Mouse (Mus musculus) CH12.LX (cell line): Measurements from ENCODE around the gene Cpeb3. TPM values are rescaled to one million over a fixed set of nuclear protein-coding genes. Genes with fewer than 3 reads are reported as not detected.
"Not testable (repeated sequence)": the region's sequence is repeated elsewhere in the genome, so short reads cannot be mapped to it uniquely, and the experiment has no call there.

Experiments used
- DNase-seq: peaks from one replicate; pipeline ENCODE4 v3.0.0-alpha.2; 2013; ENCODE audit errors: extremely low read depth
- H3K27ac ChIP-seq: 2 replicates; pipeline ENCODE4 v1.5.1; 2012; ENCODE audit warnings: low read depth, mild to moderate bottlenecking, control low read depth, moderate library complexity; ENCODE audit not compliant: insufficient read depth
- H3K27me3 ChIP-seq: replicated peaks from 2 replicates; pipeline ENCODE3; 2012; ENCODE audit warnings: inconsistent platforms
- H3K36me3 ChIP-seq, 2 experiments: replicated peaks in 1 of 2; 2 replicates each; pipeline versions ENCODE3 to v1.6.1; 2012; ENCODE audit warnings: inconsistent platforms in 1 of 2, low read length in 1 of 2, mild to moderate bottlenecking in 1 of 2, mixed read lengths in 1 of 2, moderate library complexity in 1 of 2; ENCODE audit not compliant: control insufficient read depth in 1 of 2, insufficient read depth in 1 of 2
- H3K4me1 ChIP-seq, 2 experiments: 2 replicates each; pipeline ENCODE4 v1.6.1; 2012; ENCODE audit warnings: inconsistent platforms in 1 of 2, moderate library complexity in 1 of 2; ENCODE audit not compliant: insufficient read depth in 2 of 2, control insufficient read depth in 1 of 2
- H3K4me2 ChIP-seq: 2 replicates; pipeline ENCODE4 v1.6.1; 2012; ENCODE audit warnings: low read depth, mild to moderate bottlenecking, control low read depth; ENCODE audit not compliant: poor library complexity, insufficient read depth, severe bottlenecking
- H3K4me3 ChIP-seq, 3 experiments: fragments of 150-350 bp in 1 of 3; sonication (generic) in 1 of 3; replicated peaks in 1 of 3; 2 replicates each; pipeline versions ENCODE3 to v1.5.1; 2011 to 2012; ENCODE audit warnings: low read depth in 2 of 3, low read length in 2 of 3, mild to moderate bottlenecking in 2 of 3, moderate library complexity in 2 of 3, control low read depth in 1 of 3, improper control_type of control experiment in 1 of 3, inconsistent platforms in 1 of 3, mixed read lengths in 1 of 3; ENCODE audit not compliant: poor library complexity in 1 of 3
- H3K79me2 ChIP-seq: replicated peaks from 2 replicates; pipeline ENCODE4 v1.6.1; 2012; ENCODE audit warnings: mild to moderate bottlenecking, moderate library complexity; ENCODE audit not compliant: control insufficient read depth, poor library complexity, insufficient read depth, severe bottlenecking; ENCODE audit errors: extremely low read depth
- H3K9ac ChIP-seq: 2 replicates; pipeline ENCODE4 v1.6.1; 2012; ENCODE audit warnings: low read depth, mild to moderate bottlenecking, control low read depth, moderate library complexity; ENCODE audit not compliant: insufficient read depth
- H3K9me3 ChIP-seq: replicated peaks from 2 replicates; pipeline ENCODE3; 2012; ENCODE audit warnings: low read length, inconsistent platforms, mixed read lengths
- CHD1 ChIP-seq: IDR thresholded peaks from 2 replicates; pipeline ENCODE4 v1.6.1; 2012; ENCODE audit warnings: low read depth, low read length, improper control_type of control experiment, inconsistent platforms
- CHD2 ChIP-seq: IDR thresholded peaks from 2 replicates; pipeline ENCODE4 v1.6.1; 2011; ENCODE audit warnings: low read length, improper control_type of control experiment
- CTCF ChIP-seq, 2 experiments: IDR thresholded peaks in 1 of 2; conservative IDR thresholded peaks in 1 of 2; 2 replicates each; pipeline ENCODE4 v1.5.1; 2011 to 2012; ENCODE audit warnings: low read depth in 2 of 2, low read length in 2 of 2, improper control_type of control experiment in 1 of 2, inconsistent platforms in 1 of 2, mild to moderate bottlenecking in 1 of 2, moderate library complexity in 1 of 2
- E2F4 ChIP-seq: IDR thresholded peaks from 2 replicates; pipeline ENCODE4 v1.6.1; 2011; ENCODE audit warnings: low read depth, low read length, improper control_type of control experiment; ENCODE audit not compliant: insufficient replicate concordance
- ELF1 ChIP-seq: IDR thresholded peaks from 2 replicates; pipeline ENCODE4 v1.6.1; 2014; ENCODE audit warnings: low read depth, mild to moderate bottlenecking, inconsistent platforms, low read length, improper control_type of control experiment
- EP300 ChIP-seq: IDR thresholded peaks from 2 replicates; pipeline ENCODE4 v1.6.1; 2011; ENCODE audit warnings: low read length, improper control_type of control experiment
- GABPA ChIP-seq: IDR thresholded peaks from 2 replicates; pipeline ENCODE4 v1.6.1; 2012; ENCODE audit warnings: low read depth, low read length, improper control_type of control experiment, inconsistent platforms; ENCODE audit not compliant: insufficient replicate concordance
- HCFC1 ChIP-seq: IDR thresholded peaks from 2 replicates; pipeline ENCODE4 v1.6.1; 2012; ENCODE audit warnings: low read depth, mild to moderate bottlenecking, inconsistent platforms, low read length, improper control_type of control experiment
- IRF4 ChIP-seq: IDR thresholded peaks from 2 replicates; pipeline ENCODE4 v1.6.1; 2014; ENCODE audit warnings: low read depth, mild to moderate bottlenecking, inconsistent platforms, low read length, improper control_type of control experiment
- KAT2A ChIP-seq: IDR thresholded peaks from 2 replicates; pipeline ENCODE4 v1.6.1; 2012; ENCODE audit warnings: low read length, improper control_type of control experiment, inconsistent platforms; ENCODE audit not compliant: insufficient replicate concordance
- MAFK ChIP-seq: IDR thresholded peaks from 2 replicates; pipeline ENCODE4 v1.6.1; 2011; ENCODE audit warnings: low read length, improper control_type of control experiment; ENCODE audit not compliant: insufficient replicate concordance
- MAX ChIP-seq: IDR thresholded peaks from 2 replicates; pipeline ENCODE4 v1.6.1; 2011; ENCODE audit warnings: low read length, improper control_type of control experiment
- MAZ ChIP-seq: IDR thresholded peaks from 2 replicates; pipeline ENCODE4 v1.6.1; 2012; ENCODE audit warnings: low read depth, mild to moderate bottlenecking, inconsistent platforms, low read length, improper control_type of control experiment, moderate library complexity
- MYC ChIP-seq: IDR thresholded peaks from 2 replicates; pipeline ENCODE4 v1.6.1; 2011; ENCODE audit warnings: low read depth, mild to moderate bottlenecking, improper control_type of control experiment, low read length
- NELFE ChIP-seq: IDR thresholded peaks from 2 replicates; pipeline ENCODE4 v1.6.1; 2011; ENCODE audit warnings: low read depth, low read length, improper control_type of control experiment
- POLR2A ChIP-seq: IDR thresholded peaks from 2 replicates; pipeline ENCODE4 v1.6.1; 2011; ENCODE audit warnings: low read depth, mild to moderate bottlenecking, improper control_type of control experiment, low read length
- RCOR1 ChIP-seq: conservative IDR thresholded peaks from 2 replicates; pipeline ENCODE4 v1.6.1; 2012; ENCODE audit warnings: low read depth, mild to moderate bottlenecking, inconsistent platforms, low read length, improper control_type of control experiment
- SIN3A ChIP-seq: IDR thresholded peaks from 2 replicates; pipeline ENCODE4 v1.6.1; 2012; ENCODE audit warnings: low read length, improper control_type of control experiment, inconsistent platforms
- SMC3 ChIP-seq: IDR thresholded peaks from 2 replicates; pipeline ENCODE4 v1.6.1; 2011; ENCODE audit warnings: low read depth, low read length, improper control_type of control experiment
- USF1 ChIP-seq: IDR thresholded peaks from 2 replicates; pipeline ENCODE4 v1.6.1; 2014; ENCODE audit warnings: low read depth, mild to moderate bottlenecking, inconsistent platforms, low read length, improper control_type of control experiment
- ZC3H11A ChIP-seq: IDR thresholded peaks from 2 replicates; pipeline ENCODE4 v1.6.1; 2012; ENCODE audit warnings: low read depth, mild to moderate bottlenecking, inconsistent platforms, low read length, improper control_type of control experiment
- ZMIZ1 ChIP-seq: IDR thresholded peaks from 2 replicates; pipeline ENCODE4 v1.6.1; 2012; ENCODE audit warnings: low read depth, mild to moderate bottlenecking, inconsistent platforms, low read length, improper control_type of control experiment
- dilution Hi-C: fragments of 300-500 bp; cut with MboI; formaldehyde crosslinking; loops from 2 replicates; pipeline ENCODE4 v1.14.3; 2020; ENCODE audit warnings: low sequenced_read_pairs; ENCODE audit not compliant: extremely low pct_unique_long_range_greater_than_20kb, extremely low pct_ligation_motif_present
- in situ Hi-C: fragments of 300-500 bp; cut with MboI; formaldehyde crosslinking; loops from 3 replicates; pipeline ENCODE4 v1.14.3; 2019; ENCODE audit warnings: low sequenced_read_pairs, low pct_ligation_motif_present, low pct_unique_long_range_greater_than_20kb, mixed read lengths
- polyA plus RNA-seq: library from polyadenylated mRNA; unstranded; fragments of >175 nt; gene quantifications from 2 replicates; pipeline ENCODE4 v1.2.1, GENCODE M21; 2012; ENCODE audit warnings: low read depth; ENCODE audit not compliant: insufficient read length
- total RNA-seq, 2 experiments: library from RNA; depleted of rRNA; stranded (reverse); fragments of 300-350 nt in 1 of 2; fragments of >200 nt in 1 of 2; gene quantifications; 2 replicates each; pipeline ENCODE4 v1.2.3; 2012 to 2014

Gene Cpeb3
- total and polyA plus RNA-seq, 3 experiments: 1.5 to 3.1 (median 1.5) TPM

DNA sequence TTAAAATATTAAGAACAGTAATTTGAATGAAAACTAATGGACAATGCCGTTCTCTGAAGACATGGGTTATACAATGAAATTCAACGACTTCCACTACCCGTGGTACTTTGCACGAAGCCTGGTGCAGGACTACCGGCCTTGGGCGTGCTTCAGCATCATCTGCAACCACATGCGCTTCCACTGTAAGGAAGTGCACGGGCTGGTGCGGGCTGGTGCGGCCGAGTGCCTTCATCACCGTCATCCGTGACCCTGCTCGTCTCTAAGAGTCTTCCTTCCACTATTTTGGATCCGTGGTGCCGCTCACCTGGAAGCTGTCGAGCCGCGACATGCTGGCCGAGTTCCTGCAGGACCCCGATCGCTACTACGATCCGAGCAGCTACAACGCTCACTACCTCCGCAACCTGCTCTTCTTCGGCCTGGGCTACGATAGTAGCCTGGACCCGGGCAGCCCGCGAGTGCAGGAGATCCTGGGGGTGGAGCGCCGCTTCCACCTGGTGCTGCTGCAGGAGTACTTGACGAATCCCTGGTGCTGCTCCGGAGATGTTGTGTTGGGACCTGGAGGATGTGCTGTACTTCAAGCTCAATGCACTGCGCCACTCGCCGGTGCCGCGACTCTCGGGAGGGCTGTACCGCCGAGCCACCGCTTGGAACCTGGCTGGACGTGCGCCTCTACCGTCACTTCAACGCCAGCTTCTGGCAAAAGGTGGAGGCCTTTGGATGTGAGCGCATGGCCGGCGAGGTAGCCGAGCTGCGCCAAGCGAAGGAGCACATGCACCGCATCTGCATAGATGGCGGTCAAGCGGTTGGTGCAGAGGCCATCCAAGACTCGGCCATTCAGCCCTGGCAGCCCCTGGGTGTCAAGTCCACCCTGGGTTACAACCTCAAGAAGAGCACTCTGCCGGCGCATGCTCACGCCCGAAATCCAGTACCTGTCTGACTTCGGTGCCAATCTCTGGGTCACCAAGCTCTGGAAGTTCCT is 25.4 kb upstream of the Cpeb3 start:
- H3K4me1 ChIP-seq: peaks cover 2 to 3% of the 10 kb centered on the region in 2 experiments; a peak in 3 of 4 replicates

GRCm38 (mm10) chr19:37232598-37232997 is 24.2 kb upstream of the Cpeb3 start:
- H3K4me3 ChIP-seq, H3K4me2 ChIP-seq, DNase-seq, H3K79me2 ChIP-seq, in situ Hi-C loops, dilution Hi-C loops, H3K9me3 ChIP-seq, H3K36me3 ChIP-seq, H3K27me3 ChIP-seq, H3K4me1 ChIP-seq, H3K27ac ChIP-seq, H3K9ac ChIP-seq: not testable (repeated sequence)

More for the DNA sequence above, 25.4 kb upstream of the Cpeb3 start:
- dilution Hi-C loops (no loop called here), in situ Hi-C loops (no loop called here)
- Histone ChIP-seq H3K9ac (no peak overlapping the region), H3K36me3 (no peaks in the 10 kb centered on the region), H3K4me3 (no peak overlapping the region), H3K79me2 (no peaks in the 10 kb centered on the region), H3K4me2 (no peak overlapping the region), H3K27me3 (no peaks in the 10 kb centered on the region), H3K27ac (no peak overlapping the region), H3K9me3 (no peaks in the 10 kb centered on the region)
- TF ChIP-seq KAT2A: no peak
- TF ChIP-seq CTCF (conservative IDR thresholded peaks at IDR 0.05 in 1 of 2, IDR thresholded peaks at IDR 0.05 in 1 of 2; ENCODE audit: low read depth in 2 of 2, low read length in 2 of 2): no peak
- no peak for TF ChIP-seq E2F4
- no peak for TF ChIP-seq MAX
- no peak for TF ChIP-seq USF1
- TF ChIP-seq HCFC1: no peak
- no peak for TF ChIP-seq IRF4
- DNase-seq: no peak

GRCm38 (mm10) chr19:37225197-37225862 is 16.9 kb upstream of the Cpeb3 start:
- Histone ChIP-seq H3K36me3 (peaks cover 23 to 52% of the 10 kb centered on the region in 2 experiments), H3K9me3 (no peaks in the 10 kb centered on the region)
- dilution Hi-C loops: no loop called here
- TF ChIP-seq CHD1 (no peak), MYC (no peak), GABPA (no peak), E2F4 (no peak), POLR2A (no peak), KAT2A (no peak), SMC3 (no peak), NELFE (no peak), MAFK (no peak), MAZ (no peak), CHD2 (no peak), ZMIZ1 (no peak), USF1 (no peak), ELF1 (no peak), IRF4 (no peak), MAX (no peak), RCOR1 (no peak), ZC3H11A (no peak), SIN3A (no peak), EP300 (no peak)
- TF ChIP-seq, all 38 proteins: peak for 0
- Histone ChIP-seq H3K9ac (no peak overlapping the region), H3K79me2 (no peaks in the 10 kb centered on the region), H3K4me1 (no peaks in the 10 kb centered on the region), H3K27me3 (no peaks in the 10 kb centered on the region), H3K4me2 (no peak overlapping the region), H3K4me3 (no peak overlapping the region), H3K27ac (no peak overlapping the region)
- in situ Hi-C loops: no loop called here
- DNase-seq: no peak
